Mouse (Mus musculus): ENCODE data around the gene Crybg2.

The Crybg2 gene

GRCm38 (mm10) chr4:134058166-134058715 lies 2.4 kb upstream of the Crybg2 start:
- DNase-seq (ENCODE audit: low spot score), result no peak

GRCm38 (mm10) chr4:134058908-134059307 lies 1.7 kb upstream of the Crybg2 start:
- no peak for DNase-seq (ENCODE audit: low spot score)

- DNase-seq (ENCODE audit: low spot score), result no peak
Measured at GRCm38 (mm10) chr4:134061166-134061830, 683 bp downstream of the Crybg2 start.

DNA sequence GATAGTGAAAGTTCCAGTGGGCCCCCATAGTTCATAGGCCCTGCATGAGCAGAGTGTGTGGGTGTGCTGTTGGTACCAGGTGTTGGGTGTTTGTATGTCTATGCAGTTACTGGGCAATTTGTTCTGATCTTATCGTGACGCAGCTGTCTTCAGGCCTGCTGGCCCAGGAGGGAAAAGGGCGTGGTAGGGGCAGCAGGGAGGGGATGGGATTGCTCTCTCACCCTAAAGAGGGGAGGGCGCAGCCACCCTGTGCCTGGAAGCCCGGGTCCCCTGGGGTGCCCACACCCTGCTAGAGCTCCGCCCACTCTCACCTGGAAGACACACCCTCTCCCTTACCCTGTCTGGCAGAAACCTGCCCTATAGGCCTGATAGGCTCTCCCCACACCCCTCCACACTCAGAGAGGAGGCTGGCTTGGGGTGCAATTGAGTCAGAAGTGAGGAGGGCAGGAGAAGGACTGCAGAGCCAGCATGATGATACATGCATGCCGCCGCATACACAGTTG lies 1.4 kb downstream of the Crybg2 start:
- DNase-seq (ENCODE audit: low spot score), result no peak

- DNase-seq (ENCODE audit: low spot score), result no peak
Measured at GRCm38 (mm10) chr4:134062561-134062960, 1.9 kb downstream of the Crybg2 start.

DNA sequence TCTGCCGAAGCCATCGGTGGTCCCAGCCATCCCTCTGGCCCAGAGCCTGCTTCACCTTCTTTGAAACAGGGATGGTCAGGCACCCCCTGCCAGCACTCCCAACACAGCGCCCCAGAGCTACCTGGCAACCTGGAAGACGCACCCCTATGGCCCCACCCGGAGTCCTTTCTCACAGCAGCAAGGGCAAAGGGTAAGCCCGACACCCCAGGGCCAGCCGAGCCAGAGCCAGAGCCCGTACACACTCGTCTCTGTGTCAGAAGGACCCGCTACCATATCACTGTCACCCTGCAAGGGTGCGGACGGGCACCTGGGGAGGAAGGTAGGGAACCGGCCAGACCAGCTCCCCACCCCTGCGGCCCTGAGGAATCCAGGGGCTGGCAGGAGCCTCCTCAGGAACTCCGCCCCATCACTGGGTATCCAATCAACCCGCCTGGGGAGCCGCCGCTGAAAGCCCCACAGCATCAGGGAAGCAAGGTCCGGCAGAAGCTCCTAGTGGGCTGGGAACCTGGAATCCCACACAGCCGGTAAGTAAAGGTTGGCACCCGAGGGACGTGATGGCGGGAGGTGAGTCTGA lies 4.9 kb downstream of the Crybg2 start:
- DNase-seq (ENCODE audit: low spot score), result no peak

- no peak for DNase-seq (ENCODE audit: low spot score)
Measured at GRCm38 (mm10) chr4:134067383-134067782, 6.8 kb downstream of the Crybg2 start.

GRCm38 (mm10) chr4:134067833-134068544 lies 7.4 kb downstream of the Crybg2 start:
- no peak for DNase-seq (ENCODE audit: low spot score)

DNA sequence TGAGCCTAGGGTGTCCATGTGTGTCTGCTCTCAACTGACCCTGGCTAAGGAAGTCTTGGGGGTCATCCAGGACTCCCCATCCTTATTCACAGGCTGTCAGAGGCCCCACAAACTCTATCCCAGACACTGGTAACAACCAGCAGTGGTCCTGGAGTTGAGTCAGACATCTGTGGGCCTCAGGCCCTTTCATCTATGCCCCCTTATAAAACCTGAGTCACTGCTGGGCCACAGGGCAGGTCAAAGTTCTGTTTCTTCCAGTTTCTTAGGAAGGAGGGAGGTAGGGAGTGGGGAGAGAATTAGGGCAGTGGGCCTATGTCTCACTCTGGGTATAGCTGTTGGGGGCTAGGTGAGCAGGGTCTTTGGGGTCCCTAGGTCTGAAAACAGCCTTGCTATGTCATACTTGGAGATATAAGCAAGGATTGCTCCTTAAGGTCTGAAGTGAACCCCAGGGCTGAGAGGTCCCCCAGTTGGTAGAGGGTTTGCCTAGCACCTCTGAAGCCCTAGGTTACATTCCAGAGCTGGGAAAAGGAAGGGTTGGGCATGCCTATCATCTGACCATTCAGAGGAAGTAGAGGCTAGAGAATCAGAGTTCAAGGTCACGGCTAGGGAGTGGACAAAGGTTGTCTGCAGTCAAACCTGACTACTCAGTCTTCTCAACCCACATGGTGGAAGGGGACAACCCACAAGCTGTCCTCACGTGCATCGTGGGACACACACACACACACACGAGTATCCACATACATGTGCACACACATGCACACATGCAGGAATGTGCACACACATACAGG lies 8.4 kb downstream of the Crybg2 start:
- DNase-seq (ENCODE audit: low spot score), result no peak

DNA sequence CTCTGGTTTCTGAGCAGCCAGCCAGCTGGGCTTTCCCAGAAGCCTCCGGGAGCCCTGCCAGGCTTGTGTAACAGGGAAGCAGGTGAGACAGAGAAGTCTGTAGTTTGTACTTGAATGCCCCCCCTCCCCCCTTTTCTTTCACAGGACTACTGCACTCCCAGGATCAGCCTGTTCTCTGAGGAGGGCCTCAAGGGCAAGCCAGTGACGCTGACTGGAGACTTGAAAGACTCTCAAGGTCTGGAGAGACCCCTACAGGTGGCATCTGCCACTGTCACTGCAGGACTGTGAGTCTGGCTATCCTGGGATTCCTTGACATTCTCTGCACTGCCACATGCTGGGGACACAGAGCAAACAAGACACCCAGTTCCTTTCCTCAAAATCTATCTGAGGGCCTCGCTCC lies 18.1 kb downstream of the Crybg2 start:
- no peak for DNase-seq (ENCODE audit: low spot score)

DNA sequence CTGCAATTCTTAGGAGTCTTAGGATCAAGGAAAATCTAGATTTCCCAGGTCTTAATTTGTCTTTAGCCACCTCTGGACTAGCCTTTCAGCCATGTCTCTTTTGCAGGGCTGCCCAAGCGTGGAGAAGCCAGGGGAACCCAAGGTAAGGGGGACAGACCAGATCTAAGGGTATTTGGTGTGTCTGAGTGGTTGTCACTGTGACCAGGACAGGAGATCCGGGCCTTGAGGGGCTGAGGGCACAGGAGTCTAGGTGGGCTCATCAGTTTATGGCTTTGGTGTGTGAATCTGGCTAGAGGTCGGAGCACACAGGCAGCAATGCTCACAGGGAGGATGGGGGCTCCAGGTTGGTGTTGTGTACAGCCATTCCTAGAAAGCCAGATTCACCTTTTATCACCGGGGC lies 20.1 kb downstream of the Crybg2 start:
- no peak for DNase-seq (ENCODE audit: low spot score)

GRCm38 (mm10) chr4:134081730-134082386 lies 21.2 kb downstream of the Crybg2 start:
- DNase-seq (ENCODE audit: low spot score), result no peak

GRCm38 (mm10) chr4:134082460-134082859 lies 21.8 kb downstream of the Crybg2 start:
- no peak for DNase-seq (ENCODE audit: low spot score)

DNA sequence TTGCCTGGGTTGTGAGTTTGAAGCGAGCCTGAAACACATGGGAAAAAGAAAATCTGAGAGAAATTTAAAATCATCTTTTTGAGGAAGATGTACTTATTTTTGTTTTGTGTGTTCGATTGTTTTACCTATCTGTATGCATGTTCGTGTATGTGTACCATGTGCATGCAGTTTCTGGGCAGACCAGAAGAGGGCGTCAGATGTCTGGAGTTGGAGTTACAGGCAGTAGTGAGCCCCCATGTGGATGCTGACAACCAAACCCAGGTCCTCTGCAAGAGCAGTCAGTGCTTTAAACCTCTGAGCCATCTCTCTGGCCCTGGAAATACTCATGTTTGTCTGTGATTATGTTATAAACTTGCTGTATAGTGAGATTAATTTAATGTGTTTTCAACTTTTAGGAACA lies 24.4 kb downstream of the Crybg2 start:
- no peak for DNase-seq (ENCODE audit: low spot score)

- DNase-seq (ENCODE audit: low spot score), result no peak
Measured at GRCm38 (mm10) chr4:134087412-134087811, 26.8 kb downstream of the Crybg2 start.

- DNase-seq (ENCODE audit: low spot score), result no peak
Measured at GRCm38 (mm10) chr4:134089029-134089428, 28.4 kb downstream of the Crybg2 start.

DNA sequence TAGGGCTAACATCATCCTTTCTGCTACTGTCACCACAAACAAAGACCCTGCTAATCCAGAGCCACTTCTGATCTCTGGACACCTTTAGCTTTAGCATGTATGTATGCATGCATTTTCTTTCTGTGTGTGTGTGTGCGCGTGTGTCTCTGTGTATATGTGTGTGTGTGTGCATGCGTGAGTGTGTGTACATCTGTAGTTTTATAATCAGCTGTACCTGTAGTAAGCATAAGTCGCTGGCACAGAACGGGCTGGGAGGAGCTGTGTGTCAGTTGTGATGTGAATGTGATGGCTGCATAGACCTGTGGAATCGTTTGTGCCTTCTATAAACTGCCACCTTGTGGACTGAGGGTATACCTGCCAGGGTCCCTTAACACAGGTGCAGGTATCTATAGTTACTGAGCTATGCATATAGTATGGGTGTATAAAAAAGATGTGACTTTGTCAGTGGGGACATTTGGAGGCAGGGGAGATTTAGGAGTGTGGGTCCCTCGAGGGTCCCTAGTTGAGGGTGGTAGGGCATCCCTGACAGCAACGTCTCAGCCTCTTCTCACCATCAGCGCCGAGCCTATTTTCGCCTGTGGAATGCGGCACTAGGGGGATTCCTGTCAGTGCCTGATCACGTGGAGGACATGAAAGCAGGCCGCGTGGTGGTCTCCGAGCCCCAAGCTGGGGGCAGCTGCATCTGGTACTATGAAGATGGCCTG lies 30.1 kb downstream of the Crybg2 start:
- DNase-seq (ENCODE audit: low spot score), result no peak

DNA sequence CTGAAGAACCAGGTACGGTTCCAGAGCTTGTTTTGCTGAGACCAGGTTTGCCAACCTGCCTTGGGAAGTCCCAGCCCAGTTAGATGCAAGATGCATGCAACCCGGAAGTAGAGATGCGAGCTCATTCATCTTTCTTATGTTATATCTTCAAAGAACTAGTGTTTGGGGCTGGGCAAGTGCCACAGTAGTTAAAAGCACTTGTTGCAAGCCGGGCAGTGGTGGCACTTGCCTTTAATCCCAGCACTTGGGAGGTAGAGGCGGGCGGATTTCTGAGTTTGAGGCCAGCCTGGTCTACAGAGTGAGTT lies 30.6 kb downstream of the Crybg2 start:
- no peak for DNase-seq (ENCODE audit: low spot score)

DNA sequence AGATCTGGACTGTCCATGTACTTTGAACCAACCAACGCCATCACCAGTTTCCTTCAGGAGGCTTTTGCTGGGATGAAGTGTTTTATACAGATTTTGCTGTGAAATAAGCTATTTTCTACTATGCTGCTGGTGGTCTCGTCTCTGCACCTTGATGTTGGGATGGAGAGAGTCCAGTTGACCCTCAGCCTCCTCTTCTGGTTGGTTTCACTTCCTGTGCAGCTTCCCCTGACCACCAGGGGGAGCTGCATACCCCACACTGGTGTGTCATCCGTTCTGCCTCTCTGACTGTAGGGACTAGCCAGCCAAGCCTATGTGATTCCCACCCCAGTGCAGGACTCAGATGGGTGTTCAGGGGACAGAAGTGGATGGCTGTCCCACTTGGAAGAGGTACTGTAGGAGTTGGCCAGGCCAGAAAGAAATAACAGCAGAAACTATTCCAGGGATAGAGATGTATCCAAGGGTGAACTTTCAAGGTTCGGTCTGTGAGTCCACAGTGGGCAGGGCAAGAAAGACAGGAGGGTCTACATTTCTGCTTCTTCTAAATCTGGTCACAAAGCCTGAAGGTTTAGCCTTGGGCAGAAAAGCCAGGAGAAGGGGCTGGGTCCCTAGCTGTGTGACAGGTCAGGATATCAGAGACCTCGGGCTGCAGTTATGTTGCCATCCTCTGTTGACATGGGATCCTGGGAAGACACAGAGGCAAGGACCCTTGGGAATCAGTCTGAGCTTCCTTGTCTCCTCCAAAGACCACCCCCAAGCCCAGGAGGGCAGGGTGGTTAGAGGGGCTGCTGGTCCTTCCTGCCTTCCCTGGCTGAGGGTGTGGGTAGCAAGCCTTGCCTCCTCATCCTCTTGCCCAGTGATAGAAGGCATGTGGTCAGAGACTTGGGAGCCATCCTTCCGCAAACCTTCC lies 32.0 kb downstream of the Crybg2 start:
- DNase-seq (ENCODE audit: low spot score), result no peak

DNA sequence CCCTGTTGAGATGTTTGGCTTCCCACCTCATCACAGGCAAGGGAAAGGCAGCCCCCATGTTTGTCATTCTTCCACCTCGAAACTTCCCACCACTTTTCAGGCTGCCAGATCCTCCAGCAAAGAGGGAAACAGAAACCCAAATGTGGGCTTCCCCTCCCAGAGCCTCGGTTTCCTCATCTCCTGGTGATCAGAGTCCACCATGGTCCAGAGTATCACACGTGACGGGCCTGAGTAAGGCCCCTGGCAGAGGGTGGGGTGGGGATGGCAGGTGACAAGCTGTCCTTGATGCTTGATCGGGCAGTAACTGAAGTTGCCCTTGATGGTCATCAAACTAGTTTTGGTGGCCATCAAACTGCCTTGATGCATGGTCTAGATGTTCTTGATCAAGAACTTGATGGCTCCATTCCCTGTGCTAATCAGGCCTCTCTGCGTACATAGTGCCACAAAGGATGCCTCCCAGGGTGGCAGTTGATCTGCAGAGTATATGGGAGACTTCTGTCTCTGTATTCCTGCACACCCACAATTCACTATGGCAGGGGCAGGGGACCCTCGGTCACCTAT lies 33.5 kb downstream of the Crybg2 start:
- DNase-seq (ENCODE audit: low spot score), result no peak

All from urinary bladder, postnatal 10 days (tissue).